Mouse (Mus musculus) right cerebral cortex, adult 18-20 months (tissue): ENCODE results near the gene Mars.
A peak's percentile ranks its signal among the peaks of the same experiment; 100 is the strongest.

Experiments
- DNase-seq: peaks from one replicate; pipeline ENCODE4 v3.0.0; 2022; ENCODE audit warnings: mixed read lengths

Gene Mars

DNA sequence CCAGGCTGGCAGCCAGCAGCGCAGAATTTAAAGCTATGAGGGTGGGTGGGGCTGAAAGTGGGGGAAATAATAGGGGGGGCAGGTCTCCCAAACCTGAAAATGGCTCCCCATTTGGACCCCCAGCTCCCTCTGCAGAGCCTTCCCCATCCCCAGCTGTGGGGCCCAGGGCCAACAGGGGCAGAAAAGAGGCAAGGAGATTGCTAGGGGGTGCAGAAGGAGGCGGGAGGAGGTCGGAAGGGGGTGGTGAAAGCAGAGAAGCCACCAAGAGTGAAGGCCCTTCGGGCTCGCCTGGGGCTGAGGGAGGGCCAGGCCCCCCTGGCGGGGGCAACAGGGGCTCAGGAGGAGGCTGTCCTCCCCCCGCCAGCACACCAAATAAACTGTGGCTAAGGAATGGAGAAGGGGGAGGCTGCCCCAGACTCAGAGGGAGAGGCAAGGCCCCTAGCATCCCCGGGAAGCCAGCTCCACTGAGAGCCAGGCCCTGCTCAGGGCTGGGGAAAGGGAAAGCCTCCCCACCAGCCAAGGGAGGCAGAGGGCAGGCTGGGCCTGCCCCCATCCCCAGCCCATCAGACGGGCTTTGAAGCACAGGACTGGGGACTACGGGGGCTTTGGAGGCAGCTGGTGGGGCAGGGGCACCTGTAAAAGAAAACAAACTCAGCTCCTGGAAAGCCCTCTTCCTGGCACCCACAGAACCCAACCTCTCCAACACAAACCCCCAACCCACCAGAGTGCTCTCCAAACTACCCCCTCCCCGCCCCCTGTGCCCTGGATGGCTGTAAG, 26.7 kb downstream of the Mars start:
- no peak for DNase-seq

DNA sequence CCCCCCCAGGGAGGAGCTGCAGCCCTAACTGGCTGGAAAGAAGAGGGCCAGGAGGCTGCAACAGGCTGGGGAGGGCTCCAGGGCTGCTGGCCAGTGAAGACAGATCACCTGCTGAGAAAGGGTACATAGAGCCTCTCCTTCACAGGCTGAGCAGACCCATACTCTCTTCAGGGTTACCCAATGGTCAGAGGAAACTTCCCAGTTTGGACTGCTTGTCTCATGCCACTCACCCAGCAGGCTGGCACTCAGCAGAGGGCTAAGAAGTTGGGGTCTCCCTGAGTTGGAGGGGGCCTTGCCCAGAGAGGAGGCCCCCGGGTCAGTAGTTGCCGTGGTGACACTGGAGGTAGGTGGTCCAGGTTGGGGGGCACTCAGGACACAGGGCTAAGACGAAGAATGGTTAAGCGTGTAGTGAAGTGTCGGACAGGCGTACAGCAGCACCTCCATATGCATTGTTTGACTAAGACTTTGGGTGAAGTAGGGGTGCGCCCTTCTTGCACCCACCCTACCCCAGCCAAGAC, 27.4 kb downstream of the Mars start:
- DNase-seq = no peak

DNA sequence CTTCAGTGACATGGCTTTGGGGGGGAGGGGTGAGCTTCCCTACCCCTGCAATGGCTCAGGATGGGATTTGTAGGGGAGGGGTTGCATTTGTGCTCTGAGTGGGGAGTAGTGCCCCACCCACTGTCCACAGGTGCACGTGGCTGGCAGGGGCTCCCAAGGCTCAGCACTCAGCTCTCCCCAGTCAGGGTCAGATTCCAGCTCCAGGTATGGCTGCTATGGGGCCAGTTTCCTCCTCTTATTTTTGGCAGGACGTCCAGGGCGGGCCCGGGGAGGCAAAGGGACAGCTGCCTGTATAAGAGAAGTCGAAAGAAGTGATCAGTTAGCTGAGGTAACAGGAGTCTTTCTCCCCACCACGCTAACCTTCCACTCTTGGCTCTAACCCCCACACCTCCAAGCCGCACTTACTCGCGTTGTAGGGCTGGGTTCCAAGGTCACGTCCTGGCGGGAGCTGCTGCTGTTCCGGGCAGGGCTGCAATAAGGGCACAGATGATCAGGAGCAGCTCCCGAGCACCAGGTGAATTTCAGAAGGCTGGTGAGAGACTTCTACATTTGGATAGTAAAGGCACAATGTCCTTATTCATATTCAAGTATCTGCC, 28.9 kb downstream of the Mars start:
- DNase-seq = no peak

DNA sequence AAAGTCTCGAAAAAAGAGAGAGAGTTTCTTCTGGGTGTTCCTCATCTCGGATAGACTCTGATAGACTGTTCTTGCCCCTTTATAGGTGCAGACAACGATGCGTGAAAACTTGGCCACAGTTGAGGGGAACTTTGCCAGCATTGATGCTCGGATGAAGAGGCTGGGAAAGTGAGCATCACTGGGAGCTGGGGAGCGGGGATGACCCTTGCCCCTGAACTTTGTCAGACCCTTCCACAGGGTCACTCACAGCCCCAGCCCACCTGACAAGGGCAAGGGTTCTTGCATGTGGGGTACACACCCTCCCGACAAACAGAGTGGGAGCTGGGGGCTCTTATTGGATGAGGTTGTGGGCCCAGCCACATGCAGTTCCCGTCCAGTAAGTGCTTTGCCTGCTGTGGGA, 30.3 kb downstream of the Mars start:
- DNase-seq = no peak

DNA sequence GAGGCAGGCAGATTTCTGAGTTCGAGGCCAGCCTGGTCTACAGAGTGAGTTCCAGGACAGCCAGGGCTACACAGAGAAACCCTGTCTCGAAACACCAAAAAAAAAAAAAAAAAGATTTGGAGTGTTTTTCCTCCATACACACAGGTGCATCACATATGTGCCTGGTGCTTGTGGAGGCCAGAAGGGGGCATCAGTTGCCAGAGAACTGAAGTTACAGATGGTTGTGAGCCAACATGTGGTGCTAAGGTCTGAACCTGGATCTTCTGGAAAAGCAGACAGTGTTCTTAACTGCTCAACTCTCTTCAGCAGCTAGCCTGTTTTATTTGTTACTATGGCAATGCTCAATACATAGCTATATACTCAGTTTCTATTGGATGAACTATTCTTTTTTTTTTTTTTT, 31.9 kb downstream of the Mars start:
- no peak for DNase-seq

DNA sequence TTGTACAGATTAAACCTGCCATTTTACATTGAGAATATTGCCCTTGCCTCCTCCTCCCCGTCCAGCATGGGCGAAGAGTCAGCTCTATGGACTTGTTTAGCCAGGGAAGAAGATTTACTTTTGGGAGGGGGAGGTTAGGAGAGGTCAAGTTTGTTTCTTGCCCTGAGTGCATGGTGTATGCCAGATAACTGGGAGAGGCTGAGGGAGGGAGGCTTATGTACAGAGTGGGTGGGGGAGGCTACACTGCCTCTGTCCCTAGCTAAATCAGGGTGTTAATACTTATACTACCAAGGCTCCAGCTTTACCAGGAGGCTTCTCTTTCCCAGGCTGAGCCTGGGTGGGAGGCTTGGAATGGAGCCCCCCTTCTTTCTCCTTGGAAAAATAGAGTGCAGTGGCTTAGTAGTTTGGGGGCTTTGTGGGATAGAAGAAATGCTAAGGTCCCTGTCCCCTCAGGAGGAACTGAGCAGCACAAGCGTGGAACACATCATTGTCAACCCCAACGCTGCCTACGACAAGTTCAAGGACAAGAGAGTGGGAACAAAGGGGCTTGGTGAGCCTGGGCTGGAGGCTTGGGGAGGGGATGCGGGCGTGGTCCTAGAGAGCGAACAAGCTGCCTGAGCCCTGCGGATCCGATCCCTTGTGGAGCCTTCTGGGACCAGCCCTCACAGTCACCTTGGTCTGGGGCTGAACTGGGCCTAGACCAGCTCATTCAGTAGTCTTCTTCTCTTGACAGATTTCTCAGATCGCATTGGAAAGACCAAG, 37.1 kb downstream of the Mars start:
- no peak for DNase-seq

DNA sequence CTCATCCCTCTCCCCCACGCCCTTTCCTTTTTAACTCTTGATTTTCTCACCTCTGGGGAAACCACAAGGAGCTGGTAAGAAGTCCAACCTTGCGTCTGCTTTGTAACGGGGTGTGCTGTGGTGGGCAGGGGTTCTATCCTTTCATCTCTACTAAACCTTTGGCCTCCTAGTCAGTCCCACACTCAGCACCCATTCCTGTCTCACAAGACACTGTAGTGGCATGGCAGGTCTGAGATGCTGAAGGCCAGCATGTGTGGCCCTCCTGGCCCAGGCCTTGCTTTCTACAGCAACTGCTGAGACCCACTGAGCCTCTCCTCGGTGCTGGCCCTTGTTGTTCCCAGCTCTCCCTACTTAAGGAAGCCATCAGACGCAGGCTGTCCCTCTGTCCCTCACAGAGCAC, 39.2 kb downstream of the Mars start:
- DNase-seq = no peak

DNA sequence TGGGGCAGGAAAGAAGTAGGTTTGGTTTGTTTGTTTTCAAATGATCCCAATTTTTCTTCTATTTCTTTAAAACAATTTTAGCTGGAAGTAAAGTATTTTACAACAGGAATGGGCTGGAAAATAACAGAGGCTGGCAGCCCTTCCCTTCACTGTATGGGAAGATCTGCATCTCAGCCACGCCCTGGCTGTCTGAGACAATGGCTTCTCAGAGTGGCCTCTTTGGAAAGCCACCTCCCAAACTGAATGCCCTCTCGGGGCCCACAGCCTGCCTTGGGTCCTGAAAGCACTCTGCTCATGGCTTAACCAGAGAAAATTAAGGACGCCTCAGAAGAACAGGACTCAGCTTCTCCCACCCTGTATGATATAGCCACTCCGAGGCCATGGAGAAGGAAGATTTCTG, 41.7 kb downstream of the Mars start:
- no peak for DNase-seq

DNA sequence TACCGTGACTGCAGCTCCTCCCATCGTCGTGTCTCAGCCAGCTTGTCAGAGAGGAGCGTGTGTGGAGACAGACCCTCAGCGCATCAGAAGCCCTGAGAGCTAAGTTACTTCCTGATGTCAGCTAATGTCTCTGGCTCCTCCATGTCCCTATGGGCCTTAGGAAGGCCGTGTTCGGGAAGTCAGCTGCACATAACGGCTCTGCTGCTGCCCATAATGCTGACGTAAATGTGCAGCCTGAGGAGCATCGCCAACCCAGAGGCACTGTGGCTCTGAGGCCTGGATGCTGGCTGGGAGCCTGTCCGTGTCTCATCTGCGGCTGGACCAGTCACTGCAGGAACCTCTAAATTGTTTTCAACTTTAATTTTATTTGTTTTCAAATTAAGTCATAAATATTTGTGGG, 42.5 kb downstream of the Mars start:
- DNase-seq = no peak

DNA sequence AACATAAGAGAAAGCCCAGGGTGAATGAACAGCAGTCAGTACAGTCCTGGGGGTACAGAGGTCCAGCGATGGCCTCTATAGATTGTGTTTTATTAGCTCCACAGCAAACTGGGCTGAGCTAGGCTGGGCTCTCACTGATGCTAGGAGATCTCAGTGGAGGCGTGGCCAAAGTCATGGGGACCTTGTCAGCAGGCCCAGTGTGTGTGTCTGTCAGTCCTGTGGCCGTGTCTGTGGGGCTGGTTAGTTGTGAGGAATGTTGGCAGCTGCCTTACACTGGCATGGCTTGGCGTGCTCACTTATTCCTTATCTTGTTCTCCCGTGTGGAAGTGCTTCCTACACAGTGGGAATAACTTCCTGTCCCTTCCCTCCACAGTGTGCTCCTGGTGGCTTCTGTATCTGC, 43.2 kb downstream of the Mars start:
- no peak for DNase-seq

DNA sequence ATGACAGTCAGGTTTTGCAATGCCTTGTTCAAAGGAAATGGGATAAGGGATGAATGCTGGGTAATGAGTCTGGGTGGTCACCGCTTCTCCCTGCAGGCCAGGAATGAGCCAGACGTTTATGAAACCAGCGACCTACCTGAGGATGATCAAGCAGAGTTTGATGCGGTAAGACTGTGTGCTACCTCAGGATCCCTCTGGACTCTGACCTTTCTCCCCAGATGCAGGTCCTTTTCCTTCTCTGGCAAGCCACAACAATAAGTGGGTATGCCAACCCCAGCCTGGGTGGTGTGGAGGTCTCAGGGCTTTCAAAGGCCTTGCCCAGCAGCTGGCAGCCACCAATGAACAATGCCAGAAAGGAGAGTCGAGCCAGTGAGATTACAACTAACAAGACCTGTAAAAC, 44.3 kb downstream of the Mars start:
- no peak for DNase-seq

DNA sequence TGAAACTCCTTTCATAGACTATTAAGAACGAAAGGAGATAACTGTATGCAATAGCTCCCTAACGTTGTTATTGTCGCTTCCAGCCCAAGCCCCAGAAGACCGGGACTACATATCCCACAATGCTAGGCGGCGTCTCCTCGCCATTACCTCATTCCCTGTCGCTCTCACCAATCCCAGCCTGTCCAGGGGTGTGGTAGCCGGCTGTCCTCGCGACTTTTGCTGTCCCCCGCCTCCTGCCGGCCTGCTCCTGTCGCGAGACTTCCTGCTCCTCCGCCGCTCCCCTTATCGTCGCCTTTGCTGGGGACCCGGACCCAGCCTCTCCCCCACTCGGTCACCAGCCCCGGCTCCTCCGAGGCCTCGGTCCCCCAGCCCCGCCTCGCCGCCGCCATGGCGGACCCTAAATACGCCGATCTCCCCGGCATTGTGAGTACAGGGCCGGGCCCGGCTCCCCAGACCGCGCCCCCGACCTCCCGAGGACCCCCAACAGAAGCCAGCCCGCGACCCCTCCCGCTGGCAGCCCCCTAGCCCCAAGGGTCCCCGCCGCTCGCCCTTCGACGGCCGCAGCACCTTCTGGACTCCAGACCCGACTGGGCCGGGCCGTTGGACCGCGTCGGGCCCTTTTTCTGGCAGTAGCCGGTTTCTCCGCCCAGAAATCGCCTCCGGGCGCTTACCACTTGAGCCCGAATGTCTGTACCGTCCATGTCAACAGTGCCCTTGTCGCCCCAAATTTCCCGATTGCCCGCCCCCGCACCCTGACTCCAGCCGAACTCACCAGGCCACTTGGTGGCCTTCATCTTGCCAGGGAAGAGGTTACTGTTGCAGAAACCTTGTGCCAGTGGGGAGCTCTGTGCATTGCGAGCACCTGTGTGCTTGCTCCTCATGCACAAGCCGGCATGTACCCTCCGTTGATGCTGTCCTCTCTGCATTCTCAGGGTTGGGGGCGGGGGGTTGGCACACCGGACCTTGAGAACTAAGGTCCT, 45.2 kb downstream of the Mars start, which contains the start of gene Dctn2:
Gene Dctn2 (plus strand): TSS at position 257 of the 980 bp plus-strand sequence.
- peak; percentile 97 for DNase-seq

DNA sequence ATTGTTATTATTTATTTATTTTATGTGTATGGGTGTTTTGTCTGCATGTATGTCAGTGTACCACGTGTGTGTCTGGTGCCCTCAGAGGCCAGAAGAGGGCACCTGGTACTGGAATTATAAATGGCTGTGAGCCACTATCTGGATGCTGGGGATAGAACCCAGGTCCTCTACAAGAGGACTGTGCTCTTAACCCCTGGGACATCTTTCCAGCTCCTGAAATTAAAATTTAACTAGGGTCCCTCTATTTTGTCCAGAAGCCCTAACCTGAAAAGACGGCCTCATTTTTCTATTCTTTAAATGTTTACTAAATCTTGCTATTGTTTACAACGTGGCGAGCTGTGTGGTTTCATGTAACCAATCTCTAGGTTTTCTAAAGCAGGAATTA, 45.9 kb downstream of the Mars start:
- DNase-seq = no peak

DNA sequence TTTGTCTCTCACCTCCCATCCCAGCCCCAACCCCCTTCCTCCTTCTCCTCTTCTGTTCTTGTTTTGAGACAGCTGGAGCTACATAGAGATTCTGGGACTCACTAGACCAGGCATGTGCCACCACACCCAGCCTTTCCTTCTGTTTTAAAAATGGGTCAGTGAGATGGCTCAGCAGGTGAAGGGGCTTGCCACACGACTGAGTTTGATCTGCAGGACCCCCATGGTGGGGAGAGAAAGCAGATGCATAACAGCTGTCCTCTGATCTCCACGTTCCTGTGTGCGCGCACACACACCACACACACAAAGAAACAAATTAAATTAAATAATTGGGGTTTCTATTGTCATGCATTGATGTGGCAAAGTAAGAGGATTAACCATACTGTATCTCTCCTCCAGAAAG, 46.6 kb downstream of the Mars start:
- no peak for DNase-seq

DNA sequence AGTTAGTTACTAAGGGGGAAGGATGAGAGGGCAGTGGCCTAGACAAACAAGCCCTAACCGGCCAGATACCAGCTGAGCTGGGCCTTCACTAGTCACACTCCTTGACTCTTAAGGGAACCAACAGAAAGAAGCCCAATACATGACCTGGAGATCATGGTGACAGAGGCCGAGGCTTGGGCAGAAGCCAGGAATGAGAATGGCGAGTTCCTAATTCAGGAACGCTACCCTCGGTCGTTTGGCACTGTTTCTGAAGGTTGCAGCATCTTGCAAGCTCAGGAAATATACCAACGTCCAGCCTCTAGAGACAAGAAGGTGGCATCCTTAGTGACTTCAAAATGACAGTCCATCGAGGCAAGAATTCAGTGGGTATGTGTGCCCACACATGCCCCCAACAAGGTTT, 47.2 kb downstream of the Mars start:
- DNase-seq = no peak

DNA sequence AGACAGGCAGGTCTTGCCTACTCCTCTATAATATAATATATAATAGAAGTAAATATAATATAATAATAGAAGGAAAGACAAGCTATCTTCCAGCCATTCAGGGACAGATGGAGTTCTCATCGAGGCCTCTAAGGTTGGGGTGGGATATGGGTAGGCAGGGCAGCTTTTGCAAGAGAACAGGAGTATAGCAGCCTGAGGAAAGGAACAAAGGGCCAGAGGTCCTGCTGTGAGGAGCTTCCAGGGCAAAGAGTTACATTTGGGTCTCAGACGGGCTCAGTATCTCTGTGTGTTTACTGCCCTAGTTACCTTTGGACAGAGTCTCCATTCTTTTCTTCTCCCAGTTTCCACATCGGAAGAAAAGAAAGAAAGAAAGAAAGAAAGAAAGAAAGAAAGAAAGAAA, 48.0 kb downstream of the Mars start:
- no peak for DNase-seq

DNA sequence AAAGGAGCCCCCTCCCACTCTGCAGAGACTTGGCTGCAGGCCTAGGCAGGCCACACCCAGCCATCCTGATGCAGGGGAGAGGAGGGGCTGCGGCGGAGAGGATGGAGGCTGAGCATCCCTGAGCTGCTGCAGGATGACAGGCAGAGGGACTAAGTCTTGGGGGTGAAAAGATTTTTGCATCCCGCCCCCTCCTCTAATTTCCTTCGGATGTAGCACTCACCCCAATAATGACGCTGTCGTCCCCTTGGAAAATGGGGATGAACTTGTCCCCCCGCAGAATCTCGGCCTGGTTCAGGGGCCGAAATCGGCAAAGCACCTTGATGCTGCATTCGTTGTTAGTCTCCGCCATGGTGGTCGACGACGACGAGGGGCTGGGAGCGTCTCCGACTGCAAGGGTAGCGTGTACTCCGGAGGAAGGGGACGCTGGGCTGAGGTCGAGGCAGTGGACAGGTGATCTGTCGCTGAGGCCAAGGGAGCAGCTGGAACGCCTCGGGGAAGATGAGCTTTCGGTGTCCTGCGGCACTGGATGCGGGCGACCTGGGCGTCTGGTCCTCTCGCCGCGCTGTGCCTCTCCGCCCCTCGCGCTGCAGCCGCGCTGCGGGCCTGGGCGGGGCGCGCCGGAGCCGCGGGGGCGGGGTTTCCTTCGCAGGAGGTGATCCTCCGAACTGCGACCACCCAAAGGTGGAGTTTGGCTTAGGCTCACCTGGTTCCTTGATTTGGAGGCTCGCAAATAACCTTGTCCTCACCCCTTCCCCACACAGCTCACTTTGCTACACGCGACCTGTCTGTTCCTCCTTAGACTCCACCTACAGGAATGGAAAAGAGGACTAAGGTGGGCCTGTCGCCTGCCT, 48.8 kb downstream of the Mars start, which contains the start of gene Kif5a:
Gene Kif5a (minus strand): TSS at position 801 of the 851 bp plus-strand sequence.
- peak; percentile 83 for DNase-seq

DNA sequence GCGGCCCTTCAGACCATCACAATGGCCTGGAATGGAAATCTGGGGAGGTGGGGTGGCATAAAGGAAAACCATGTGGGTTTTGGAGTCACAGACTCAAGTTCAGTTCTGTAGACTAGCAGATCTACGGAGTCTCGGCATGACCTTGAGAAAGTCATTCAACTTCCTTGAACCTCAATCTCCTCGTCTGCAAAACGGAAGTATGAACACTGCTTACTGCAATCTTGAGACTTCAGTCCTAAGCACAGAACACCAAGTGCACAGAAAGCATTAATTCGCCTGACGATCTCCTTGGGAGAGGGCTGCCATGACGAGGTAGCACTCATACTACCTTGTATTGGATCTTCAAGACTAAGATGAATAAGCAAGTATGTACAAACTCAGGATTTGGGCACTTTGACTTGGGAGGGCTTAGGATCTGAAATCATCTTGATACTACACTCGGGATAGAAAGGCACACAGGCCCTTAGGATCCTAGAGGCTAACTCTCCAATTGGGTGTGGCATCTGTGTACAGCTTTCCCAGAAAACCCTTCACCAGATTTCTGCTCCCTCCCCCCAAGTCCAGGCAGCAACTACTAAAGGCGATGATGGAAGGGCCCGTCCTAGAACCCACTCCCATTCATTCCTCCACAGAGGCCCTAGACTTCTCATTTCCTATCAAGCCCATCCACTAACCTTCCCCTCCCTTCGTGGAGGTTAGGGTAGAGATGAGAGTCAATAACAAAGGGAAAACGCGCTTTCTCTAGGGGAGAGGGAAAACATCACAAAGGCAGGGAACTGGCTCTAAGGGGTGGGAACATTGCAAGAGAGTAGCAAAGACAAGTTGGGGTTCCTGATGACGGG, 49.7 kb downstream of the Mars start:
- no peak for DNase-seq

DNA sequence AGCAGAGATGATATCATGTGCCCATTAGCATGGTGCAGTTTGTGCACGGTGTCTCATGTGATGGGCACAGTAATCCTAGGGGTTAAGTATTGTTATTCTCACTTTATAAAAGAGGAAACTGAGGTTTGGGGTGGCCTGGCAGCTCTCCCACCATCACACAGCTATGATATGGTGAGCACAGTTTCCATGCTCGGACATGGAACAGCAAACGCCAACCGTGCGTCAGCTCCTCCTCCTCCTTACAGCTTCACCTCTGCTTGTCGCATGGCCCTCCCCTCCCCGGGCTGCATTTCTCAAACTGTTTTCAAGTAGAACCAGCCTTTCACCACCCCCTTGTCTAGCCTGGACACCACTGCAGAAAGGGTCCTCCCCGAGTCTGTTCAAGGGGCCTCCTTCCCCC, 53.1 kb downstream of the Mars start:
- DNase-seq = no peak

DNA sequence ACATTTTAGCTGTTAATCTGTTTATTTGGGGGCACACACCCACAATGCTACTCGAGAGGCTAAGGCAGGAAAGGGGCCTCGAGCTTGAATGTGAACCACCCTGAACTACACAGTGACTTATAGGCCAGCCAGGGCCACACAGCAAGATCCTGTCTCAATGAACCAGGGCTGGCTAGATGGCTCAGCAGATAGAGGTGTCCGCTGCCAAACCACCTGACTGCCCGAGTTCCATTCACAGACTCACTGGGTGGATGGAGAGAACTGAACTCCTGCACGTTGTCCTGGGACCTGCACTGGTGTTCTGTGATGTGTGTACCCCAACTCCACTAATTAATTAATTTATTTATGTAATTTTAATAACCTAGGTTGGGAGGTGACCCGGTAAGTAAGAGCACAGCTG, 53.8 kb downstream of the Mars start:
- DNase-seq = no peak
